Mouse (Mus musculus) spleen, adult 18-20 months (tissue): ENCODE data around the gene Rnf148.

Source experiments
- DNase-seq, 2 experiments: peaks; one replicate each; pipeline ENCODE4 v3.0.0; 2022; ENCODE audit warnings: mixed read lengths in 2 of 2

Rnf148 gene

DNA sequence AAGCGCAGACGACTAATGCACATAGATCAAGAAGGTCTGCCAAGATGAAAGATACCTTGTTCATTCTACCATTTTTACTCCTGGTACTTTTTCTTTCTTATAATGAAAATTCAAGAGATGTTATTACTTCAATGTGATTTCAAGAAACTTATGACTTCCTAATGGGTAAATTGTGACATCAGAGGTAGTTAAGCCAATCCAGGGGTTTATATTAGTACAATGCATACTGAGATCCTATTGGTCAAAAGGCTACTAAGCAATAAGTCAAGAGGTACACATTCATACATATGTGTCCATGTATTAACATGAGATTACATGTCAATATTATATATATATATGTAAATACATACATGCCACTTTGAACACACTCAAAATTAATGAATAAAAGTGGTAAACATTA lies at the start of gene Rnf148:
Rnf148 (minus strand) TSS at position 101 of the 400 bp plus-strand sequence.
- no peak for DNase-seq

DNA sequence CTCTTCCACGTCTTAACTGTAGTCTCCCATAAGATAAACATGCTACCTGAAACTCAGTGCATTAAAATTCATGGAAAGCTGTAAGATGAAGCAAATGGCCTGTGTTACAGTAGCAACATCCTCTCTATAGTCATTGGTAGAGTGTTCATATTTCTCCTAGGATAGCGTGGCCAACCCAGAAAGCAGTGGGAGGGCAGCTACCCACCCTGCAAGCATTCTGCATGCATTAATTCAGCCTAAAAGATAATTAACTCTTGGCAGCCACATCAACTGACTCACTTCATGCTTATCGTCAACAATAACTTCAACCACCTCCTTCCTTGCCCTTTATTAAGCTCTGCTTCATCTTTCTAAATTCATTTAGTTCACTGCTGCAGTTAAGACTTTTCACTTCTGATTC lies 45.9 kb upstream of the Rnf148 start:
- DNase-seq, result no peak

DNA sequence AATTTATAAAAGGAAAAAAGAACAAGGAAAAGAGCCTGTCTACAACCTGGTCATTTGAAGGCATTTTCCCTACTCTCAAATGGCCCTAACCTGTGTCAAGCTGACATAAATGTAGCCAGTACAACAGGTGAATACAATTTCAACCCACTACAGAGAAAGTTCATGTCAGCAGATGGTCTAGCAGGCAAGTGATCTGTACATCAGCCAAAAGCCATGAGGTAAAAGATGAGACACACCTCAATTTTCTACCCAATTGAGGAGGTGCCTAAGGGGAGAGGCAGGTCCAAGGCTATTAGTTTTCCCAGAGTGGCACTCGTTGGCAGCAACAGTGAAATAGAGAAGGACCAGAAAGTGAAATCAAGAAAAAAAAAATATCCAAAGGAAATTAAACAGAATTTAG lies 23.2 kb upstream of the Rnf148 start:
- no peak for DNase-seq

DNA sequence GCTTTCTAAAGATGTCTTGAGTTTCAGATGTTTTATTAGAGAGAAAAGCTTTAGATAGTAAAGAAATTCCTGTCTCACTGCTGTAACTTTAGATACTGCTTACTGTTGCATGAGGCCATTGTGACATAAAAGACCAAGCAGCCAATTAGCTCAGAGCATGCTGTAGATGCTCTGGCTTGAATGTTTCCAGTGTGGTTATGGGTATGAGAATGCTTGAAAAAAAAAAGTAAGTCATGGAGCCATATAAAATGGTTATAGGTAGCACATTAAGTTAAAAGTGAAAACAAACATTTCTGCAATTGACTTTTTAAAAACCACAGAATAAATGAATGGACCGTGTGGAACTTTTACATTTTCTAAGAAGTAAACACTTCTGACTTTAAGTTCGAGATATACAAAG lies 4.7 kb downstream of the Rnf148 start, which contains the start of gene Rnf133:
Rnf133 (minus strand) TSS at position 101 of the 400 bp plus-strand sequence.
- no peak for DNase-seq

DNA sequence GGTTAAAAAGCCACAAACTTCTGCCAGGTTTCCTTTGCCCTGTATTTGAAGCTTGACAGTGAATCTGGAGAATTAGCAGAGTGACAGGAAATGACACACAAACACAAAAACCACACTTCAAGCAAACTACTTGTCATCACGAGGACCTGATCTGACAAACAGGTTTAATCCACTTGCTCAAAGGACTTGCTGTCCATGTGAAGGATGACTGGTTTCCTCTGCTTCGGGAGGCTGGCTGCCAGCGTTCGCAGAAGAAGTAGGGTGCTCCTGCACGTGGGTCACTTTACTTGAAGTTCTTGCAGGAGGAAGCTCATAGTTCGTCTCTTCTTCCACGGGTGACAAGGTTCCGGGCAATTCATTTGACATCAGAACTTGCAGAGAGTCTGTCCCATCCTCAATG lies 6.2 kb downstream of the Rnf148 start:
- no peak for DNase-seq

DNA sequence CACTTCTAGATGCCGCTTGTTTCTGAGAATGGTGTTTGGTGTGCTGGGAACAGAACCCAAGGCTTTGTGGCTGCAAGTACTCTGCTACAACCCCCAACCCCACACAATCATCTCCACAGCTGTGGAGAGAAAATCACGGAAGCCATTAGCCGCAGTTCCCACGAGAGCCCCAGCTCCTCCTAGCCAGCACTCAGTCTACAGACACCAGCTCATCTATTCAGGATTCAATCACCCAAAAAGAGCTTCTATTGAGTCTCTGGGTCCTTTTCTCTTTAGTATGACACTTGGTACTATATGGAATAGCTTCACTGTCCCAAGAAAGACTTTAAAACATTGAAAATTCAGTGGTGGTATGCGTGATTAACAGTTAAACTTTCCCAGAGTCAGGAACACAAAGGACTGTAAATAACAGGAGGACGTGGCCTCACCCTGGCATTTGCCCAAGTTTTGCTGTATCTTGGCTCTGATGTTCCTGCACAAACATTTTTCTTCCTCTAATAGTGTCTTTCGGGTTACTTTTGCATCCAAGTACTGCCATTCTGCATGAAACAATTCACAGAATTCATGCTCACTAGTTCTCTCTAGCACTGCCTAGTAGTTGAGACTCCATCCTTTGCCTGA lies 7.2 kb downstream of the Rnf148 start:
- DNase-seq, result no peak

- DNase-seq, result no peak
Measured at GRCm38 (mm10) chr6:23637081-23637480, 17.9 kb downstream of the Rnf148 start.

GRCm38 (mm10) chr6:23635208-23635607 lies 19.7 kb downstream of the Rnf148 start:
- no peak for DNase-seq

- no peak for DNase-seq
Measured at GRCm38 (mm10) chr6:23634016-23634415, 20.9 kb downstream of the Rnf148 start.

DNA sequence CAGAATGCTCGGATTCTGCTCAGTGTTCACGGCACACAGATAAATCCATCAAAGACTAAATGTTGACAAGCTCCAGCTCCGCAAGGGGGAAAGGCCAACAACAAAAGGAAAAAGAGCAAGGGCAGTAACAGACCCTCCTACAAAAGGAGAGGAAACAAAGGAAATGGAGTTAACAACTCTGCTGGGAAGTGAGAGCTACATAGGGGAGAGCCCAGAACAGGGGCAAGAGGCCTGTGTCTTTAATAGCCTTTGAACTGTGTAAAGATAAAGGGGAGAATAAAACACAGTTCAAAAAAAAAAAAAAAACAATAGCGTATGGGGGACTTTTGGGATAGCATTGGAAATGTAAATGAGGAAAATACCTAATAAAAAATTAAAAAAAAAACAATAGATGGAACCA lies 24.5 kb downstream of the Rnf148 start:
- DNase-seq, result no peak
